Mouse (Mus musculus) heart, adult 8-10 months (tissue): ENCODE results near the gene Olfr172. TPM values are rescaled to one million over a fixed set of nuclear protein-coding genes. Genes with fewer than 3 reads are reported as not detected.

Source experiments
- DNase-seq: peaks from one replicate; pipeline ENCODE4 v3.0.0; 2022; ENCODE audit warnings: low spot score
- microRNA-seq: library from miRNA; unstranded; fragments of <30 nt; microRNA quantifications from one replicate; pipeline ENCODE4 v1.2.0, GENCODE M21; 2022
- total RNA-seq, 4 experiments: library from RNA; stranded (reverse); gene quantifications; 2 replicates each; pipeline ENCODE4 v1.2.4; 2022

The Olfr172 gene
- not detected for total RNA-seq

DNA sequence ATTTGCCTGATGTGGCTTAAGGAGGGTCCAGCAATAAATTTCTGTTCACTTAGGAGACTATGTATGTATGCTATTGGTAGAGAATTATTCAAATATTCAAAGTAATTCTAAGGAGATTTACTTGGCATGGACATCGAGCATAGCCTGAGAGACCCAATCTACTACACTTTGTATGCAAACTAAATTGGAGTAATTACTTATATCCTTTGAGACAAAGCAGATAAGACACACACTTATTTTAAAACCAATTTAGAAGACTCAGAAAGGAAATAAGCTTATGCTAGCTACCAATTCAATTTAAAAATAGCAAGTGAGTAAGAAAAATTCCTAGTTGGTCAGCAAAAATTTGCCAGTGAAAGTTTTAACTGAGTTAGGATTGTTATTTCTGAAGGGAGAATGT is at the start of gene Olfr172:
TSS of gene Olfr172 (minus strand) at position 101 of the 400 bp plus-strand sequence.
- no peak for DNase-seq

DNA sequence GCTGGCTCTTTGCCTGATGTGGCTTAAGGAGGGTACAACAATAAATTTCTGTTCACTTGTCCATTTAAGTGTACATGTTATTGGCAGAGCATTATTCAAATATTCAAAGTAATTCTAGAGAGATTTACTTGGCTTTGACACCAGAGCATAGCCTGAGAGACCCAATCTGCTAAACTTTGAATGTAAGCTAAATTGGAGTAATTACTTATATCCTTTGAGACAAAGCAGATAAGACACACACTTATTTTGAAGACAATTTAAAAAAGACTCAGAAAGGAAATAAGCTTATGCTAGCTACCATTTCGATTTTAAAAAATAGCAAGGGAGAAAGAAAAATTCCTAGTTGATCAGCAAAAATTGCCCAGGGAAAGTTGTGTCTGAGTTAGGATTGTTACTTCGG is 37.2 kb upstream of the Olfr172 start, which contains the start of gene Olfr173:
TSS of gene Olfr173 (minus strand) at position 101 of the 400 bp plus-strand sequence.
- no peak for DNase-seq

DNA sequence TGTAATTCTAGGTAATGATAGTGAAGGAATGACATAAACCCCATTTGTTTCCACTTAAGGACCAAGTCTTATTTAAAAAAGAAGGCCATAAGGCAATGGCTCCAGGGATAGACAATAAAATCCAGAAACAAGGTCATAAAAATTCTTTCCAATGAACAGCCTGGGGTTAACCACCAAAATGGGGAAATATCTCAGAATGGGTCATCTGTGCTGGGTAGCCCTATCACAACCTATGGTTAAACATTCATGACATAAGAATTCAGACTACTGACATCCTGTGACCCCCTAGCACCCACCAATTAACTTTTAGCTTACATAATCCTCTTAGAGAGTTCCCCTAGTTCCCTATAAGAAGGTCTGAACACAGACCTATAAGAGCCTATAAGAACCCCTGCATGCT is 6.8 kb downstream of the Olfr172 start:
- DNase-seq, result no peak

DNA sequence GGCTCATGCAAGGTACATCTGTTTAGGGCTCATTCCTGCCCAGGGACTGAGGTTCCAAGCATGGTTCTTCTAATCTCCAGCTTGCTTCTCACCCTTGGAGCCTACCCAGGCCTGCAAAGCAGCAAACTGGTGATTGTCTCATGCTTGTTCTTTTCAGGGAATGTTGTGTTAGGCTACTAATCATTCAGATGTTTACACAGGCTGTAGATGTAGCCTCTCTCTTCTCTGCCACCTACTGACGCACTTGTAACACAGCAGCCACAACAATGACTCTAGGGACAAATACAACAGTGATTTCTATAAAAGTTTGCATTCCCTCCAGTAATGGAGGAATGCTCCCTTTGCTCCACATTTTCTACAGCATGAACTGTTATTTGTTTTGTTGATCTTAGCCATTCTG is 11.7 kb downstream of the Olfr172 start:
- peak; percentile 13 for DNase-seq

DNA sequence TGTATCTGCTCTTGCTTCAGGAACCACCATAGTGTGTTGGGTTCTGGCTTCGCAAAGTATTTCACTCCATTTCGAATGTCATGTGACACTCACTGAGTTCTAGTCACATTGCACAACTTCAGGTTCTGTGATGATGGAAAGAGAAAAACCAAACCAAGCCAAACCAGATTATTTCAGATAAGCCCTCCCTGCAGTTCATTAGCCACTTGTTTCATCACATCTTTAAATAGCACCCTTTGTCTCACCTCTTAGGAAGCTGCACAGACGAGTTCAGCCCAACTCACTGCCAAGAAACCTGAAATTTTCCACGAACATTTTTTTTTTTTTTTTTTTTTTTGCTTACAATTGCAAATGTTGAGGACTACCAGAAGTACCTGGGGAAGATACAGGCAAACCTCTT is 16.3 kb downstream of the Olfr172 start:
- no peak for DNase-seq

DNA sequence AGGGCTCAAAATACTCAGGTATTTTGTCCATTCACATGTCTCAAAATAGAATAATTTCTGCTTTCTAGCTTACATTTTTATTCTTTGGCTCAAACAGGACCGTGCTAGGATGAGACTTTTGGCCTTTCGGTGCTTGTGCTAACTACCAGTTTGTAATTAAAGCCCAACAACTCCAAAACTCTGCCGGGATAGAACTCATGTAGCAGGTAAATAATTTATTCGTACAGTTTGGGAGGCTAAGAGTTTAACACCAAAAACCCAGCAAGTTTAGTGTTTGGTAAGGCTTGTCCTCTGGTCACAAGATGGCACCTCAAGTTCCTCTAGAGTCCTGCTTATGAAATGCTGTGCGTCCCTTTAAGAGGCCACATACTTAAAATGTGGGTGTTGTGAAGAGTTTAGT is 22.2 kb downstream of the Olfr172 start:
- DNase-seq, result no peak

DNA sequence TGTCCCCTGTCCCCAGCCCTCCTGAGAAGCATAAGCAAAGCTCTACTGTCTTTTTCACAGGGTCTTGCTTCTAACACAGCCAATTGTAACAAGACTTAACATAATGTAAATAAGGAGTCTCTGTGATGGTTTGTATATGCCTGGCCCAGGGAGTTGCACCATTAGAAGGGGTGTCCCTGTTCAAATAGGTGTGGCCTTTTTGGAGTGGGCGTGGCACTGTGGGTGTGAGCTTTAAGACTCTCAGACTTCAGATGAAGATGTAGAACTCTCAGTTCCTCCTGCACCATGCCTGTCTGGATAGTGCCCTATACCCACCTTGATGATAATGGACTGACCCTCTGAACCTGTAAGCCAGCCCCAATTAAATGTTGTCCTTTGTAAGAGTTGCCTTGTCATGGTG is 24.2 kb downstream of the Olfr172 start:
- DNase-seq, result no peak

DNA sequence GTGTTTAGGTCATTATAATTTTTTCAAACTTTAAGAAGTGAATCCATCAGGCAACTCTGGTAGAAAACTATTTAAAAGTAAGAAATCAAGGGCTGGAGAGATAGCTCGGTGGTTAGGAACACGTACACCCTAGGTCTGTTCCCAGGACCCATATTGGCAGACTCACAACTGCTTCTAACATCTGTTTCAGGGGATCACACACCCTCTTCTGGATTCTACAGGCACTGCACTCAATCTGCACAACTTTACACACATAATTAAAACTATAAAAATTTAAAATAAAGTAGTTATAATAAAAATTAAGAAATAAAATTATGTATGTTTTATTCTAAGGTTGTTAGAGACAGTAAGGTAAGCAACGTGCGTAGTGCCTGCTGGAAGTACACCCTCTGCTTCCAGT is 24.8 kb downstream of the Olfr172 start:
- DNase-seq, result no peak

DNA sequence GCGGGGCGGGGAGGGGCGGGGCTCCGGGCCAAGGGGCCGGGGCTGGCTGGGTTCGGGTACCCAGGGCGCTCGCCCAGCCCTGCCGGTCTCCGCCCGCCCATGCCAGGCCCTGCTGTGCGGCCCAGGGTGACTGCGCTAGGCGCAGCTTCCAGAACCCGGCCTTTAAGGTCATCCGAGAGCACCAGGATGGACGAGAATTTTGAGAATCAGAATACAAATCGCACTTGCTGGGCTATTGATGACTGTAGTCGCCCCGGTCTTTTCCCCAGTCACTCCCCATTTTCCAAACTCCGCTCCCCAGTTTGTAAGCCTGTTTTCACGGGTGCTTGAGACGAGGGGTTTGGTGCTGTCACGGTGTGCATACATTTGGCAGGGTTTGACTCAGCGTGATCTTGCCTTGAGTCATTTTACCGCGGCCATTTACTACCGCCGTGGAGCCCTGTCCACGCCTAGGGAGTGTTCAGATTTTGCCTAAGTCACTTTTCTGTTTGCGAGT is 34.8 kb downstream of the Olfr172 start:
- DNase-seq, result no peak

DNA sequence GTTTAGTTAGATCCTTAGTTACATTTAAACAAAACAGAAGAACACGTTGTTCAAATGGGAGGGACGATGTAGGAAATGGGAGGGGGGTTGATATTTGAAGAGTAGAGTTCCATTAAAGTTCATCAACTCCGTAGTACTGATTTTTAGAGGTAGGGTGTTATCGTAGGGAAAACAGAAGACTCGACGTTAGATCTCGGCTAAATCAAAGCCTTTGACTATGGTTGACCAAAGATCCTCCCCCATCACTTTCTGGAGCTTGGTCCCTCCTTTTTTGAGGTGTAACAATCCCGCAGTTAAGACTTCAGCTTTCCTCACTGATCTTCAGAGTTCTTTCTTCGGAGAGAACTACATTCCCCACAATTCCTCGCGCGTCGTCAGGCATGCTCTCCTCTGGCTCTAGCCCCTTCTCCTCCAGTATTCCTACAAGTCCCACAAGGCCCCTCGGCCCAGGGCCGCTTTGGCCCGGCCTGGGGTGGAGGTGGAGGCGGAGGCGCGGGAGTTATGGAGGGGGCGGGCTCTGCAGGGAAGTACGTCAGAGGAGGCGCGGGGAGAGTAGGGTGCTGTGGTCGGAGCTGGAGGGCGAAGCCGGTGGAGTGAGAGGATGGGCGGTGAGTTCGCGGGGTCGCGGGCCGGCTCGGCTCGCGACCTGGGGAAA is 35.4 kb downstream of the Olfr172 start, which contains the start of gene Cldnd1:
TSS of gene Cldnd1 (plus strand) at position 434 of the 655 bp plus-strand sequence.
- peak; percentile 96 for DNase-seq

DNA sequence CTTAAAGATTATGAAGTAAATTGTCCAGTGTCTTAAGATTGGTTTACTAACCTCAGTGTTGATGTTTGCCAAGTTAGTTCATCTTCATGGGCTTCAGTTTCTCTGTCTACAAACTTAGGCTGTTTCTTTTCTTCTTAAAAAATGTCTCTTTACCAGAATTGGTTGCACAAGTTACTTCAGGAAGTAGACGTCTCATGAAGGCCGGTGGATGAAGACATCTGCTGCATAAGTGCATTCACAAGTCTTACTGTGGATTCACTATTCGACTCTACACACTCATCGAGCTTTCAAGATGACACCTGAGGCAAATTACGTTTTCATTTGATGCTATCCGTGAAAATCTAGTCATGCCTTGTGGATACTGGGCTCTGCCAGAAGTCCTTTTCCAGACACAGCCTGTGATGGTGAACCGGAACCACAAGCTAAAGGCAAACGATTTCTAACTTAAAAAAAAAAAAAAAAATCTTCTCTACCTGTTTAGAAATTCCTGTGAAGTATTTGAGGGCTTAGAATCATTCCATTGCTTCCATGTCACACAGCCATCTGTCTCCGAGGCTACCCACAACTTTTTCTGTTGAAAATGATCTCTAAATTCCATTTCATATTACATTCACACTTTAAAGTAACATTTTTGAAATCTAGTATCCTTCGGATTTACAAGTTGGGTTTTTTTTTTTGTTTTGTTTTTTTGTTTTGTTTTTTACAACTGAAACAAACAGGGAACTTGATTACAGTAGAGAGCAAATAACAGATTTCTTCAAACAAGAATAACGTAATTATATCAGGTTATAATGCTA is 36.1 kb downstream of the Olfr172 start:
- DNase-seq, result no peak

DNA sequence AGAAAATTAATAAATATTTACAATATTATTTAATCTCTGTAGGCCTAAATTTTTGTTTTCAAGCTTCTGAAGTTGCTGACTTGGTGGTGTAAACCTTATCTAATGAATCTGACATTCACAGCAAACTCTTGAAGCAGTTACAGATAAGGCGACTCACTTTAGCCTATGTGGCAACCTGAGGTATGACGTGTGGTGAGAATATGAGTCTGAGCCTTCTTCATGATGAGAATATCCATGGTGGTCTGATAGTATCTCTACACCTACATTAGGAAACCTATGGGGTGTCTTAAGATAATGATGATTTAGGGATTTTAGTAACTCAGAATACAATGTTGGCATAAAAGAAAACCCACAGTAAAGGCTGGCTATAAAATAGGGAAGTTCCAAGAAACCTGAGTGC is 40.7 kb downstream of the Olfr172 start:
- no peak for DNase-seq

DNA sequence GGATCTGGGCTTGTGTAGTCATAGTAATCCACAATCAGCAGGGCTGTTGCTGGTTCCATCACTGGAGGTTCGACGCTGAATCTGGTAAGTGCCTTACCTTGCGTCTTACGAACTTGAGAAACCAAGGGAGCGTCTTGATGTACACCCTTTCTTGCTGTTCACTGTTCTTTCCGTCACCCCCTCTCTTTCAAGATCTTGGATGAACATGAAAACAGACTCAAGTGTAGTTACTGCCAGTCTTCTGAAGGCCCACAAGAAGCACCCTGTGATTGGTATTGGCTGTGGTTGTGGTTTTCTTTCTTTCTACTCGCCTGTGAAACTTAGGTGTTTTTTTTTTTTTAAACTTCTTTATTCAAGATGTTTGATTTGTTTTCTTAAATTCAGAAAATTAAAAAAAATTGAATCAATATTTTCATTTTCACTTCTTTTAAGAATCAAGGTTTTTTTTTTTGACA is 44.3 kb downstream of the Olfr172 start, which contains the start of gene Gpr15:
TSS of gene Gpr15 (minus strand) at position 405 of the 455 bp plus-strand sequence.
- no peak for DNase-seq

DNA sequence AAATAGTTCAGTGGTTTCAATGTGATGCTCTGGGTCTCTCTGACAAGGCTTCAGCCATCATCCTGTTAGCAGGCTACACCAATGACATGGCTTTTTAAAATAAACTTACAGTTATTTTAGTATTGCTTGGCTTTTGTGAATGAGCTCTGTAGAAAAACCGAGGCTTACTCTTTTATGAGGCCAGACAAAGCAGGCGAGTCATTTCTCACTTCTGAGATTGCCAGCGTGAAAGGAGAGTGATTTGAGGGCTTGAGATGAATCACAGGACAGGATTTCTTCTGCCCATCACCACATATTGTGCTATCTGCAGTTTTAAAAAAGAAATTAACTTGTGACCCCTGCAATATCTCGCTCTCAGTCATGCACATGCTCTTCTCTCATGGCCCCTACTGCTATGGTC is 48.0 kb downstream of the Olfr172 start:
- DNase-seq, result no peak

DNA sequence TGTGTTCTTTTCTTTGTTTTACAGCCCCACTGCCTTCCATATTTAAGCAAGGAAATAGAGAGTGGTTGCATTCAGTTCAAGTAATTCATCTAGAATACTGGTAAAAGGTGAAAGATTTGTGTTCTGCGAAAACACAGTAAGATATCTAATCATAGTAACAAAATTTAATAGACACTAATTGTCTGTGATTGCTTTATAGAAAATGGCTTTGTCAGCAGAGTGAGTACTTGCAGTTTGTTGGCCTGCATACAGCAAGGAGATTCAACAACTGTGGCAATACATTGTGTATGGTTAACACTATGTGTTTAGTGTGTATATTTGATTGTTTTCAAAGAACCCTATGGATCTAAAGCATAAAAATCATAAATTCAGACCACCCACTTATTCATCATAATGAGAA is 49.8 kb downstream of the Olfr172 start:
- DNase-seq, result no peak

DNA sequence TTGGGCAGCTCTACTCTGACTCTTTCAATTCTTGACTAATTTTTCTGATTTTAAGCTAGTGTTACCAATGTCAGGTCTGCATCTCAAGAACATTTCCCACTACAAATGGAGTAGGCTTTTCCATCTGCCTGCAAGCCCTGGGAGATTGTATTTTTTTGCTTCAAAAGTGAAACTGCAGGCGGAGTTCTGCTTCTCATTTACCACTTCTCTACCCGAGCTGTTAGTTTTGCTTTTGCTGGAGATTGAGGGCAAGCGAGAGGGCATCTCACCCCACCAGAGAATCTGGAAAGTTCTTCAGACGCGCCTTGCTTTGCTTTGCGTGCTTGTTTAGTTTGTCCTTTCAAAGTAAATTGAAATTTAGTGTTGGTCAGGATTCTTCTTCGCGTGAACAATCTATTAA is 50.8 kb downstream of the Olfr172 start:
- DNase-seq, result no peak

Small RNAs within 50 kb of the gene (microRNA-seq; reads per million reads assigned to microRNA genes)
- gene Gm27564, result not detected

Other genes with a start within 250 kb of the Olfr172 start
- gene St3gal6, start 238.9 kb downstream of the Olfr172 start, total RNA-seq, result 10 to 100 TPM; 38.1 to 49.1 (median 44.8) TPM
- not detected for gene Gm813, start 146.2 kb downstream of the Olfr172 start, total RNA-seq
- gene E330017A01Rik, start 124.4 kb downstream of the Olfr172 start, total RNA-seq, result not detected
- 10 to 100 TPM; 39.1 to 46.8 (median 41.3) TPM for gene Cpox, start 92.9 kb downstream of the Olfr172 start, total RNA-seq
- not detected for gene Gpr15, start 44.1 kb downstream of the Olfr172 start, total RNA-seq
- gene Cldnd1, start 35.3 kb downstream of the Olfr172 start, total RNA-seq, result 10 to 100 TPM; 48.4 to 52.1 (median 49.0) TPM
- gene Olfr173, start 37.1 kb upstream of the Olfr172 start, total RNA-seq, result not detected
- not detected for gene Olfr175-ps1, start 63.6 kb upstream of the Olfr172 start, total RNA-seq
- gene Olfr177, start 111.6 kb upstream of the Olfr172 start, total RNA-seq, result not detected
- not detected for gene Olfr178, start 128.9 kb upstream of the Olfr172 start, total RNA-seq
- not detected for gene Olfr181, start 165.6 kb upstream of the Olfr172 start, total RNA-seq
- gene Olfr180, start 166.2 kb upstream of the Olfr172 start, total RNA-seq, result not detected
- not detected for gene Olfr183, start 232.2 kb upstream of the Olfr172 start, total RNA-seq